Mouse (Mus musculus) heart, embryonic 10.5 days (tissue): Measurements from ENCODE around the gene Zbtb7a. TPM values are rescaled to one million over a fixed set of nuclear protein-coding genes. Genes with fewer than 3 reads are reported as not detected.
A peak's percentile ranks its signal among the peaks of the same experiment; 100 is the strongest.

Source experiments
- DNase-seq: peaks from one replicate; pipeline ENCODE4 v3.0.0-alpha.2; 2017; ENCODE audit warnings: low spot score
- H3K27ac ChIP-seq: fragments of 300-500 bp; sonication (generic); 2 replicates; pipeline ENCODE4 v1.5.1; 2016; ENCODE audit warnings: mild to moderate bottlenecking
- H3K27me3 ChIP-seq: fragments of 300-500 bp; sonication (generic); 2 replicates; pipeline ENCODE4 v1.6.1; 2016; ENCODE audit warnings: mild to moderate bottlenecking; ENCODE audit not compliant: poor library complexity, insufficient read depth, severe bottlenecking
- H3K36me3 ChIP-seq: fragments of 300-500 bp; sonication (generic); 2 replicates; pipeline ENCODE4 v1.6.1; 2016; ENCODE audit warnings: mild to moderate bottlenecking, moderate library complexity
- H3K4me1 ChIP-seq: fragments of 300-500 bp; sonication (generic); 2 replicates; pipeline ENCODE4 v1.6.1; 2016; ENCODE audit warnings: mild to moderate bottlenecking
- H3K4me3 ChIP-seq: fragments of 300-500 bp; sonication (generic); 2 replicates; pipeline ENCODE4 v1.5.1; 2016; ENCODE audit warnings: mild to moderate bottlenecking, moderate library complexity
- H3K9me3 ChIP-seq: fragments of 300-500 bp; sonication (generic); 2 replicates; pipeline ENCODE4 v1.6.1; 2016; ENCODE audit warnings: mild to moderate bottlenecking, moderate library complexity
- WGBS: fragments of 180-500 bp; shearing (Covaris S2); methylation state at CpG from one replicate; pipeline ENCODE4 v1.1.7; 2016; 5-methylcytosine and 5-hydroxymethylcytosine counted together
- polyA plus RNA-seq: library from polyadenylated mRNA; unstranded; fragments of >200 nt; fragmentation: Nextera tagmentation; extraction: Ambion mirVana; gene quantifications from 2 replicates; pipeline ENCODE4 v1.2.1, GENCODE M21; 2016

Gene Zbtb7a
- polyA plus RNA-seq, result 17.6 and 18.6 TPM in 2 replicates

GRCm38 (mm10) chr10:81134966-81135681 is at the start of gene Zbtb7a:
Gene Zbtb7a, plus strand, starts transcription at chr10:81135220.
- H3K4me1 ChIP-seq, result peaks cover 50% of the 10 kb centered on the region
- H3K27ac ChIP-seq, result peak within 1 kb of the TSS; percentile 98
- peaks cover 29% of the 10 kb centered on the region for H3K27me3 ChIP-seq
- peak within 1 kb of the TSS; percentile 93 for H3K4me3 ChIP-seq
- H3K9me3 ChIP-seq, result no peaks in the 10 kb centered on the region
- 3% methylated on average over 41 of the region's 41 CpGs for WGBS
- DNase-seq, result peak; percentile 89
- no peaks in the 10 kb centered on the region for H3K36me3 ChIP-seq

- DNase-seq, result no peak
- Histone ChIP-seq H3K4me3 (no peak overlapping the region), H3K9me3 (no peaks in the 10 kb centered on the region), H3K36me3 (peaks cover 15% of the 10 kb centered on the region), H3K27ac (no peak overlapping the region), H3K27me3 (0 out of 2 replicates have a peak, but pooled peaks cover 3% of the 10 kb centered on the region), H3K4me1 (peaks cover 8% of the 10 kb centered on the region)
- WGBS, result 50% methylated on average over 2 of the region's 2 CpGs
Observed at GRCm38 (mm10) chr10:81087021-81087420, 48.0 kb upstream of the Zbtb7a start.

- Histone ChIP-seq H3K36me3 (no peaks in the 10 kb centered on the region), H3K9me3 (no peaks in the 10 kb centered on the region), H3K27me3 (0 out of 2 replicates have a peak, but pooled peaks cover 13% of the 10 kb centered on the region), H3K4me1 (peaks cover 17% of the 10 kb centered on the region), H3K4me3 (no peak overlapping the region), H3K27ac (no peak overlapping the region)
- no peak for DNase-seq
- 55% methylated on average over 2 of the region's 2 CpGs for WGBS
Observed at GRCm38 (mm10) chr10:81089216-81089615, 45.8 kb upstream of the Zbtb7a start.

GRCm38 (mm10) chr10:81090621-81091020 is 44.4 kb upstream of the Zbtb7a start:
- no peak overlapping the region for H3K27ac ChIP-seq

GRCm38 (mm10) chr10:81092465-81093250 is 42.4 kb upstream of the Zbtb7a start:
- H3K27ac ChIP-seq, result no peak overlapping the region; the same call in 1 of the 2 replicates
- H3K27me3 ChIP-seq, result 0 out of 2 replicates have a peak, but pooled peaks cover 16% of the 10 kb centered on the region
- no peaks in the 10 kb centered on the region for H3K9me3 ChIP-seq
- peak overlapping the region; percentile 31; the same call in 1 of the 2 replicates for H3K4me3 ChIP-seq
- WGBS, result 49% methylated on average over 22 of the region's 22 CpGs
- H3K4me1 ChIP-seq, result peaks cover 17% of the 10 kb centered on the region
- no peak for DNase-seq
- H3K36me3 ChIP-seq, result no peaks in the 10 kb centered on the region

More at GRCm38 (mm10) chr10:81090621-81091020, 44.4 kb upstream of the Zbtb7a start:
- H3K4me3 ChIP-seq, result no peak overlapping the region
- DNase-seq, result no peak
- H3K27me3 ChIP-seq, result 0 out of 2 replicates have a peak, but pooled peaks cover 16% of the 10 kb centered on the region
- no peaks in the 10 kb centered on the region for H3K9me3 ChIP-seq
- WGBS, result 67% methylated on average over 7 of the region's 7 CpGs
- H3K36me3 ChIP-seq, result no peaks in the 10 kb centered on the region
- peaks cover 17% of the 10 kb centered on the region for H3K4me1 ChIP-seq

GRCm38 (mm10) chr10:81094931-81095678 is 39.9 kb upstream of the Zbtb7a start:
- H3K9me3 ChIP-seq, result no peaks in the 10 kb centered on the region
- 0 out of 2 replicates have a peak, but pooled peaks cover 16% of the 10 kb centered on the region for H3K27me3 ChIP-seq
- H3K27ac ChIP-seq, result 0 out of 2 replicates have a peak overlapping the region, but pooled peaks have one; percentile 22
- H3K36me3 ChIP-seq, result no peaks in the 10 kb centered on the region
- peak; percentile 90 for DNase-seq
- no peak overlapping the region for H3K4me3 ChIP-seq
- peaks cover 15% of the 10 kb centered on the region for H3K4me1 ChIP-seq
- 51% methylated on average over 9 of the region's 9 CpGs for WGBS

- peak; percentile 98 for DNase-seq
- Histone ChIP-seq H3K27ac (peak within 1 kb of the TSS; percentile 99), H3K4me3 (peak within 1 kb of the TSS; percentile 95), H3K9me3 (no peaks in the 10 kb centered on the region), H3K4me1 (peaks cover 34% of the 10 kb centered on the region), H3K36me3 (peaks cover 27% of the 10 kb centered on the region), H3K27me3 (no peaks in the 10 kb centered on the region)
- WGBS, result under 1% methylated on average over 56 of the region's 56 CpGs
Observed at GRCm38 (mm10) chr10:81105565-81106112, 29.4 kb upstream of the Zbtb7a start, which contains the start of gene Map2k2. Gene Map2k2, plus strand, starts transcription at chr10:81105915.

GRCm38 (mm10) chr10:81106113-81106721 is 28.8 kb upstream of the Zbtb7a start:
- Histone ChIP-seq H3K27me3 (no peaks in the 10 kb centered on the region), H3K4me1 (peaks cover 34% of the 10 kb centered on the region), H3K27ac (peak overlapping the region; percentile 99), H3K36me3 (peaks cover 33% of the 10 kb centered on the region), H3K4me3 (peak overlapping the region; percentile 95), H3K9me3 (no peaks in the 10 kb centered on the region)
- under 1% methylated on average over 35 of the region's 35 CpGs for WGBS
- DNase-seq, result peak; percentile 98

- Histone ChIP-seq H3K4me1 (peaks cover 11% of the 10 kb centered on the region; the same call in 1 of the 2 replicates), H3K36me3 (peaks cover 93% of the 10 kb centered on the region), H3K27ac (no peak overlapping the region), H3K9me3 (no peaks in the 10 kb centered on the region), H3K4me3 (no peak overlapping the region), H3K27me3 (no peaks in the 10 kb centered on the region)
- 91% methylated on average over 6 of the region's 6 CpGs for WGBS
- DNase-seq, result no peak
Observed at GRCm38 (mm10) chr10:81112946-81113345, 22.1 kb upstream of the Zbtb7a start.

- H3K9me3 ChIP-seq, result no peaks in the 10 kb centered on the region
- no peak for DNase-seq
- H3K4me3 ChIP-seq, result no peak overlapping the region
- 93% methylated on average over 10 of the region's 10 CpGs for WGBS
- H3K36me3 ChIP-seq, result peaks cover 96% of the 10 kb centered on the region
- 0 out of 2 replicates have a peak, but pooled peaks cover 6% of the 10 kb centered on the region for H3K4me1 ChIP-seq
- no peaks in the 10 kb centered on the region for H3K27me3 ChIP-seq
- H3K27ac ChIP-seq, result no peak overlapping the region
Observed at GRCm38 (mm10) chr10:81119625-81120024, 15.4 kb upstream of the Zbtb7a start.

- WGBS, result 86% methylated on average over 7 of the region's 7 CpGs
- Histone ChIP-seq H3K4me3 (no peak overlapping the region), H3K9me3 (no peaks in the 10 kb centered on the region), H3K27me3 (no peaks in the 10 kb centered on the region), H3K27ac (no peak overlapping the region), H3K4me1 (0 out of 2 replicates have a peak, but pooled peaks cover 6% of the 10 kb centered on the region), H3K36me3 (peaks cover 88% of the 10 kb centered on the region)
- DNase-seq, result no peak
Observed at GRCm38 (mm10) chr10:81120650-81121049, 14.4 kb upstream of the Zbtb7a start.

- Histone ChIP-seq H3K27ac (no peak overlapping the region), H3K4me3 (no peak overlapping the region), H3K36me3 (peaks cover 69% of the 10 kb centered on the region), H3K4me1 (peaks cover 9% of the 10 kb centered on the region; the same call in 1 of the 2 replicates), H3K9me3 (no peaks in the 10 kb centered on the region), H3K27me3 (no peaks in the 10 kb centered on the region)
- DNase-seq, result no peak
- 83% methylated on average over 2 of the region's 2 CpGs for WGBS
Observed at GRCm38 (mm10) chr10:81122889-81123288, 12.1 kb upstream of the Zbtb7a start.
